Mouse (Mus musculus): ENCODE data around the gene Rps29.

- no peak for TF ChIP-seq GATA1 (IDR thresholded peaks at IDR 0.05; ENCODE audit: low read length)
- no peak for TF ChIP-seq TAL1 (IDR thresholded peaks at IDR 0.05; ENCODE audit: low read length)
Measured at GRCm38 (mm10) chr12:69139841-69140240, 19.1 kb downstream of the Rps29 start.
